Mouse (Mus musculus): Measurements from ENCODE around the gene Ppil1.

GRCm38 (mm10) chr17:29206052-29206451 is 57.9 kb downstream of the Ppil1 start:
- TF ChIP-seq CTCF (conservative IDR thresholded peaks at IDR 0.05; ENCODE audit: low read length), result no peak
- TF ChIP-seq POU5F1 (IDR thresholded peaks at IDR 0.05; ENCODE audit: borderline replicate concordance, low read length), result no peak
- no peak for TF ChIP-seq NANOG (IDR thresholded peaks at IDR 0.05; ENCODE audit: borderline replicate concordance, low read length)
